Mouse (Mus musculus) CH12F3 (cell line): Measurements from ENCODE around the gene Gnptg.
"Not testable (repeated sequence)": the region's sequence is repeated elsewhere in the genome, so short reads cannot be mapped to it uniquely, and the experiment has no call there.

Experiments
- in situ Hi-C: fragments of 300-500 bp; cut with MboI; formaldehyde crosslinking; loops from 2 replicates; pipeline ENCODE4 v1.14.3; 2020; ENCODE audit warnings: low sequenced_read_pairs

The Gnptg gene

GRCm38 (mm10) chr17:25244239-25244638, 4.3 kb upstream of the Gnptg start:
- in situ Hi-C loops = no loop called here

- in situ Hi-C loops = no loop called here
These were observed 3.3 kb upstream of the Gnptg start for GRCm38 (mm10) chr17:25243131-25243780.

- in situ Hi-C loops = no loop called here
These were observed 4.3 kb downstream of the Gnptg start for GRCm38 (mm10) chr17:25235635-25236034.

GRCm38 (mm10) chr17:25231621-25232020, 8.3 kb downstream of the Gnptg start:
- in situ Hi-C loops = not testable (repeated sequence)

GRCm38 (mm10) chr17:25230700-25231099, 9.2 kb downstream of the Gnptg start:
- in situ Hi-C loops = no loop called here

- in situ Hi-C loops = not testable (repeated sequence)
These were observed 9.8 kb downstream of the Gnptg start for GRCm38 (mm10) chr17:25230014-25230655.

- in situ Hi-C loops = no loop called here
These were observed 11.9 kb downstream of the Gnptg start for GRCm38 (mm10) chr17:25227991-25228390.

- in situ Hi-C loops = no loop called here
These were observed 14.3 kb downstream of the Gnptg start for GRCm38 (mm10) chr17:25225659-25226058.

GRCm38 (mm10) chr17:25224586-25225222, 15.2 kb downstream of the Gnptg start:
- in situ Hi-C loops = no loop called here

GRCm38 (mm10) chr17:25222951-25223601, 16.8 kb downstream of the Gnptg start:
- in situ Hi-C loops = no loop called here

- in situ Hi-C loops = not testable (repeated sequence)
These were observed 17.4 kb downstream of the Gnptg start for GRCm38 (mm10) chr17:25222504-25222940.

GRCm38 (mm10) chr17:25221821-25222503, 18.0 kb downstream of the Gnptg start:
- in situ Hi-C loops = no loop called here

- in situ Hi-C loops = no loop called here
These were observed 19.2 kb downstream of the Gnptg start for GRCm38 (mm10) chr17:25220746-25221145.

GRCm38 (mm10) chr17:25219492-25220295, 20.2 kb downstream of the Gnptg start:
- in situ Hi-C loops = no loop called here

- in situ Hi-C loops = no loop called here
These were observed 21.0 kb downstream of the Gnptg start for GRCm38 (mm10) chr17:25218967-25219366.

- in situ Hi-C loops = no loop called here
These were observed 24.5 kb downstream of the Gnptg start for GRCm38 (mm10) chr17:25215431-25215830.

GRCm38 (mm10) chr17:25211705-25212104, 28.2 kb downstream of the Gnptg start:
- in situ Hi-C loops = no loop called here

GRCm38 (mm10) chr17:25210680-25211466, 29.1 kb downstream of the Gnptg start:
- in situ Hi-C loops = no loop called here

- in situ Hi-C loops = no loop called here
These were observed 29.9 kb downstream of the Gnptg start for GRCm38 (mm10) chr17:25210006-25210405.
